Mouse (Mus musculus) heart, postnatal 0 days (tissue): ENCODE data around the gene Ankrd17.

ENCODE experiments used
- CTCF ChIP-seq: IDR thresholded peaks from 2 replicates; pipeline ENCODE4 v1.5.1; 2016; ENCODE audit warnings: antibody characterized with exemption, control low read depth, low read depth
- EP300 ChIP-seq: IDR thresholded peaks from 2 replicates; pipeline ENCODE4 v1.6.1; 2016; ENCODE audit warnings: antibody characterized with exemption, low read depth

DNA sequence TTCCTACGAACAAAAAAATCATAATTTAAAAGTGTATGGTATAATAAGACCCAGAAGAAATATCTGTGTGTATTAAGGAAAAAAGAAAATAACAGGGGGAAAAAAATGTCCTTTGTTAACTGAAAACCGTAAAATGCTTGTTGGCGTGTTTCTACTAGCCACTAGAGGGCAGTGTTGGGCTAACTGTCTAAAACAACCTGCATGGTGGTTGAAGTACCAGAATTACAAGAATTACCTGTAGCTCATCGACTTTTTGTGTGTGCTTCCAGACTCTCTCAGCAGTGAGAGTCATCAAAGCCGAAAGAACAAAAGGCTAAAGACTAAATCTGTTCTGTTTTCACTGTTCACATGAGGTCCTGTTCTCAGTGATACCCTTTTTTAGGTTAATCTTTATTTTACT is 163.2 kb downstream of the Ankrd17 start:
- TF ChIP-seq CTCF (peak; percentile 79), EP300 (no peak)
